Mouse (Mus musculus) gastrocnemius, postnatal 25 days (tissue): ENCODE data around the gene Runx2. TPM values are rescaled to one million over a fixed set of nuclear protein-coding genes. Genes with fewer than 3 reads are reported as not detected.

Source experiments
- DNase-seq: peaks from one replicate; pipeline ENCODE4 v3.0.0; 2022
- long read RNA-seq, 2 experiments: library from polyadenylated mRNA; stranded (forward); transcript quantifications; one replicate each; pipeline ENCODE4 v2.0.0; 2021
- total RNA-seq, 2 experiments: library from RNA; stranded (reverse); gene quantifications; 1 replicate in 1 of 2; 2 replicates in 1 of 2; pipeline ENCODE4 v1.2.3; 2021

The Runx2 gene
- under 1 TPM; 0.28 to 0.38 TPM for total RNA-seq
- long read RNA-seq, experiment 1, partial matches to known transcripts, result 0 of 1 reads
- long read RNA-seq, experiment 1, other reads (novel, unspliced or antisense), result 1 of 1 reads
- long read RNA-seq, experiment 2, partial matches to known transcripts, result 0 of 1 reads
- long read RNA-seq, experiment 2, other reads (novel, unspliced or antisense), result 1 of 1 reads

- no peak for DNase-seq
Observed at GRCm38 (mm10) chr17:44814508-44815175, at the start of gene Runx2. TSS of gene Runx2 (minus strand) at chr17:44814797.

- DNase-seq, result no peak
Observed at GRCm38 (mm10) chr17:44863165-44863564, 48.6 kb upstream of the Runx2 start.

GRCm38 (mm10) chr17:44842184-44842583 is 27.6 kb upstream of the Runx2 start:
- no peak for DNase-seq

GRCm38 (mm10) chr17:44831201-44831600 is 16.6 kb upstream of the Runx2 start:
- DNase-seq, result no peak

- DNase-seq, result no peak
Observed at GRCm38 (mm10) chr17:44829587-44829986, 15.0 kb upstream of the Runx2 start.

- DNase-seq, result no peak
Observed at GRCm38 (mm10) chr17:44827964-44828363, 13.4 kb upstream of the Runx2 start.

GRCm38 (mm10) chr17:44827124-44827523 is 12.5 kb upstream of the Runx2 start:
- no peak for DNase-seq

GRCm38 (mm10) chr17:44821940-44822339 is 7.3 kb upstream of the Runx2 start:
- DNase-seq, result no peak

GRCm38 (mm10) chr17:44819816-44820215 is 5.2 kb upstream of the Runx2 start:
- no peak for DNase-seq

- no peak for DNase-seq
Observed at GRCm38 (mm10) chr17:44818825-44819224, 4.2 kb upstream of the Runx2 start.

- DNase-seq, result no peak
Observed at GRCm38 (mm10) chr17:44807031-44807430, 7.6 kb downstream of the Runx2 start.

GRCm38 (mm10) chr17:44797331-44797730 is 17.3 kb downstream of the Runx2 start:
- DNase-seq, result no peak

- no peak for DNase-seq
Observed at GRCm38 (mm10) chr17:44792218-44792917, 22.2 kb downstream of the Runx2 start.

GRCm38 (mm10) chr17:44788982-44789747 is 25.4 kb downstream of the Runx2 start:
- DNase-seq, result no peak

GRCm38 (mm10) chr17:44783143-44783542 is 31.5 kb downstream of the Runx2 start:
- no peak for DNase-seq

GRCm38 (mm10) chr17:44782366-44782765 is 32.2 kb downstream of the Runx2 start:
- DNase-seq, result no peak

- no peak for DNase-seq
Observed at GRCm38 (mm10) chr17:44780353-44780752, 34.2 kb downstream of the Runx2 start.

GRCm38 (mm10) chr17:44778141-44778540 is 36.5 kb downstream of the Runx2 start:
- DNase-seq, result no peak

GRCm38 (mm10) chr17:44777337-44777804 is 37.2 kb downstream of the Runx2 start:
- DNase-seq, result peak; percentile 69

GRCm38 (mm10) chr17:44776738-44777270 is 37.8 kb downstream of the Runx2 start, which contains the start of gene Supt3:
TSS of gene Supt3 (plus strand) at chr17:44777152.
- DNase-seq, result peak; percentile 95

GRCm38 (mm10) chr17:44772576-44772975 is 42.0 kb downstream of the Runx2 start:
- DNase-seq, result no peak

- no peak for DNase-seq
Observed at GRCm38 (mm10) chr17:44770871-44771270, 43.7 kb downstream of the Runx2 start.
